Mouse (Mus musculus) forebrain, postnatal 0 days (tissue): ENCODE results near the gene Macf1. TPM values are rescaled to one million over a fixed set of nuclear protein-coding genes. Genes with fewer than 3 reads are reported as not detected.
"Not testable (repeated sequence)": the region's sequence is repeated elsewhere in the genome, so short reads cannot be mapped to it uniquely, and the experiment has no call there.

ENCODE experiments used
- ATAC-seq: fragments of 200-750 bp; cut with Nextera tagmentation; 2 replicates; pipeline ENCODE4 v1.8.0; 2017; ENCODE audit warnings: mild to moderate bottlenecking, moderate library complexity
- DNase-seq: peaks from one replicate; pipeline ENCODE4 v3.0.0-alpha.2; 2015
- H3K27ac ChIP-seq: fragments of 300-500 bp; sonication (generic); 2 replicates; pipeline ENCODE4 v1.5.1; 2014; ENCODE audit warnings: low read depth, mild to moderate bottlenecking, antibody characterized with exemption, low read length, moderate library complexity, mixed read lengths
- H3K27me3 ChIP-seq: fragments of 300-500 bp; sonication (generic); 2 replicates; pipeline ENCODE4 v1.6.1; 2014; ENCODE audit warnings: mild to moderate bottlenecking, low read length, mixed read lengths; ENCODE audit not compliant: insufficient read depth
- H3K36me3 ChIP-seq: fragments of 300-500 bp; sonication (generic); 2 replicates; pipeline ENCODE4 v1.6.1; 2014; ENCODE audit warnings: mild to moderate bottlenecking, moderate library complexity; ENCODE audit not compliant: insufficient read depth
- H3K4me1 ChIP-seq: fragments of 300-500 bp; sonication (generic); 2 replicates; pipeline ENCODE4 v1.6.1; 2014; ENCODE audit warnings: antibody characterized with exemption; ENCODE audit not compliant: insufficient read depth
- H3K4me2 ChIP-seq: fragments of 300-500 bp; sonication (generic); 2 replicates; pipeline ENCODE4 v1.6.1; 2014; ENCODE audit warnings: low read depth, mild to moderate bottlenecking, moderate library complexity
- H3K4me3 ChIP-seq: fragments of 300-500 bp; sonication (generic); 2 replicates; pipeline ENCODE4 v1.5.1; 2014; ENCODE audit warnings: low read depth, low read length, mixed read lengths
- H3K9ac ChIP-seq: fragments of 300-500 bp; sonication (generic); 2 replicates; pipeline ENCODE4 v1.6.1; 2014; ENCODE audit warnings: mild to moderate bottlenecking
- H3K9me3 ChIP-seq: fragments of 300-500 bp; sonication (generic); 2 replicates; pipeline ENCODE4 v1.6.1; 2016; ENCODE audit warnings: low read length
- CTCF ChIP-seq: sonication (generic); IDR thresholded peaks from 2 replicates; pipeline ENCODE4 v1.5.1; 2016; ENCODE audit warnings: antibody characterized with exemption, control low read depth, low read depth
- WGBS: fragments of 180-500 bp; shearing (Covaris S2); extraction: QIAGEN DNeasy Blood & Tissue Kit; methylation state at CpG from one replicate; pipeline ENCODE4 v1.1.7; 2014; 5-methylcytosine and 5-hydroxymethylcytosine counted together
- polyA plus RNA-seq: library from polyadenylated mRNA; unstranded; fragments of >200 nt; fragmentation: Nextera tagmentation; extraction: Ambion mirVana; gene quantifications from 2 replicates; pipeline ENCODE4 v1.2.1, GENCODE M21; 2015
- total RNA-seq: library from RNA; depleted of rRNA; stranded (reverse); fragments of >200 nt; gene quantifications from 2 replicates; pipeline ENCODE4 v1.2.3, GENCODE M21; 2014

Gene Macf1
- total and polyA plus RNA-seq, 2 experiments from 2014 or later = 58.2 to 345 TPM

- no peak overlapping the region for H3K9ac ChIP-seq
- no peak for TF ChIP-seq CTCF
- H3K27ac ChIP-seq = no peak overlapping the region
- no peak overlapping the region for H3K4me3 ChIP-seq
- H3K4me2 ChIP-seq = no peak overlapping the region
- WGBS = 72% methylated on average over 6 of the region's 6 CpGs
- DNase-seq (no peak), ATAC-seq (no peak)
- H3K4me1 ChIP-seq = no peaks in the 10 kb centered on the region
- H3K27me3 ChIP-seq = no peaks in the 10 kb centered on the region
- H3K9me3 ChIP-seq = no peaks in the 10 kb centered on the region
- no peaks in the 10 kb centered on the region for H3K36me3 ChIP-seq
Measured at GRCm38 (mm10) chr4:123643561-123643960, 40.6 kb downstream of the Macf1 start.

- H3K36me3 ChIP-seq = no peaks in the 10 kb centered on the region
- no peaks in the 10 kb centered on the region for H3K4me1 ChIP-seq
- H3K9ac ChIP-seq = no peak overlapping the region
- no peaks in the 10 kb centered on the region for H3K9me3 ChIP-seq
- H3K4me2 ChIP-seq = no peak overlapping the region
- DNase-seq (no peak), ATAC-seq (no peak)
- no peak overlapping the region; the same call in 1 of the 2 replicates for H3K27ac ChIP-seq
- WGBS = 59% methylated on average over 5 of the region's 5 CpGs
- no peaks in the 10 kb centered on the region for H3K27me3 ChIP-seq
- H3K4me3 ChIP-seq = no peak overlapping the region
- TF ChIP-seq CTCF = no peak
Measured at GRCm38 (mm10) chr4:123642877-123643276, 41.3 kb downstream of the Macf1 start.

- no peak overlapping the region for H3K4me3 ChIP-seq
- H3K36me3 ChIP-seq = no peaks in the 10 kb centered on the region
- DNase-seq = no peak
- no peak overlapping the region for H3K27ac ChIP-seq
- H3K4me2 ChIP-seq = no peak overlapping the region
- H3K9ac ChIP-seq = no peak overlapping the region
- no peak for TF ChIP-seq CTCF
- WGBS = 84% methylated on average over 6 of the region's 6 CpGs
- no peaks in the 10 kb centered on the region for H3K9me3 ChIP-seq
- no peak for ATAC-seq
- H3K27me3 ChIP-seq = no peaks in the 10 kb centered on the region
- H3K4me1 ChIP-seq = no peaks in the 10 kb centered on the region; the same call in 1 of the 2 replicates
Measured at GRCm38 (mm10) chr4:123637136-123637535, 47.0 kb downstream of the Macf1 start.

- Histone ChIP-seq H3K9me3 (no peaks in the 10 kb centered on the region), H3K4me3 (no peak overlapping the region), H3K36me3 (no peaks in the 10 kb centered on the region), H3K9ac (no peak overlapping the region), H3K4me1 (no peaks in the 10 kb centered on the region; the same call in 1 of the 2 replicates), H3K27ac (no peak overlapping the region), H3K27me3 (no peaks in the 10 kb centered on the region), H3K4me2 (no peak overlapping the region)
- no peak for DNase-seq
- TF ChIP-seq CTCF = no peak
- no peak for ATAC-seq
- 18% methylated on average over 1 of the region's 1 CpGs for WGBS
Measured at GRCm38 (mm10) chr4:123635428-123635827, 48.7 kb downstream of the Macf1 start.

GRCm38 (mm10) chr4:123634436-123634835, 49.7 kb downstream of the Macf1 start:
- Histone ChIP-seq H3K36me3 (0 out of 2 replicates have a peak, but pooled peaks cover 6% of the 10 kb centered on the region), H3K4me2 (no peak overlapping the region), H3K9me3 (no peaks in the 10 kb centered on the region), H3K4me3 (no peak overlapping the region), H3K27ac (no peak overlapping the region; the same call in 1 of the 2 replicates), H3K27me3 (no peaks in the 10 kb centered on the region), H3K4me1 (no peaks in the 10 kb centered on the region; the same call in 1 of the 2 replicates), H3K9ac (no peak overlapping the region)
- no peak for DNase-seq
- ATAC-seq = no peak
- 76% methylated on average over 3 of the region's 3 CpGs for whole genome bisulfite sequencing
- TF ChIP-seq CTCF = no peak

- Histone ChIP-seq H3K27ac (no peak overlapping the region; the same call in 1 of the 2 replicates), H3K4me2 (no peak overlapping the region), H3K9ac (no peak overlapping the region), H3K9me3 (no peaks in the 10 kb centered on the region), H3K27me3 (no peaks in the 10 kb centered on the region), H3K36me3 (0 out of 2 replicates have a peak, but pooled peaks cover 6% of the 10 kb centered on the region), H3K4me3 (no peak overlapping the region), H3K4me1 (no peaks in the 10 kb centered on the region; the same call in 1 of the 2 replicates)
- ATAC-seq (no peak), DNase-seq (no peak)
- 91% methylated on average over 4 of the region's 4 CpGs for WGBS
- TF ChIP-seq CTCF = no peak
Measured at GRCm38 (mm10) chr4:123633874-123634273, 50.3 kb downstream of the Macf1 start.

GRCm38 (mm10) chr4:123633370-123633769, 50.8 kb downstream of the Macf1 start:
- ATAC-seq (no peak), DNase-seq (no peak)
- 0 out of 2 replicates have a peak, but pooled peaks cover 6% of the 10 kb centered on the region for H3K36me3 ChIP-seq
- no peak overlapping the region for H3K9ac ChIP-seq
- WGBS = 46% methylated on average over 3 of the region's 3 CpGs
- TF ChIP-seq CTCF = peak; percentile 41; the same call in 1 of the 2 replicates
- H3K4me1 ChIP-seq = no peaks in the 10 kb centered on the region; the same call in 1 of the 2 replicates
- no peak overlapping the region for H3K4me2 ChIP-seq
- no peak overlapping the region for H3K27ac ChIP-seq
- H3K9me3 ChIP-seq = no peaks in the 10 kb centered on the region
- H3K4me3 ChIP-seq = no peak overlapping the region
- no peaks in the 10 kb centered on the region for H3K27me3 ChIP-seq

GRCm38 (mm10) chr4:123632116-123632515, 52.0 kb downstream of the Macf1 start:
- DNase-seq, H3K36me3 ChIP-seq, H3K4me1 ChIP-seq, H3K9ac ChIP-seq, H3K4me2 ChIP-seq, H3K4me3 ChIP-seq, H3K9me3 ChIP-seq, ATAC-seq, H3K27ac ChIP-seq, H3K27me3 ChIP-seq: not testable (repeated sequence)
- 97% methylated on average over 5 of the region's 6 CpGs for WGBS
